Mouse (Mus musculus): ENCODE results near the gene 4930535I16Rik.

The 4930535I16Rik gene

DNA sequence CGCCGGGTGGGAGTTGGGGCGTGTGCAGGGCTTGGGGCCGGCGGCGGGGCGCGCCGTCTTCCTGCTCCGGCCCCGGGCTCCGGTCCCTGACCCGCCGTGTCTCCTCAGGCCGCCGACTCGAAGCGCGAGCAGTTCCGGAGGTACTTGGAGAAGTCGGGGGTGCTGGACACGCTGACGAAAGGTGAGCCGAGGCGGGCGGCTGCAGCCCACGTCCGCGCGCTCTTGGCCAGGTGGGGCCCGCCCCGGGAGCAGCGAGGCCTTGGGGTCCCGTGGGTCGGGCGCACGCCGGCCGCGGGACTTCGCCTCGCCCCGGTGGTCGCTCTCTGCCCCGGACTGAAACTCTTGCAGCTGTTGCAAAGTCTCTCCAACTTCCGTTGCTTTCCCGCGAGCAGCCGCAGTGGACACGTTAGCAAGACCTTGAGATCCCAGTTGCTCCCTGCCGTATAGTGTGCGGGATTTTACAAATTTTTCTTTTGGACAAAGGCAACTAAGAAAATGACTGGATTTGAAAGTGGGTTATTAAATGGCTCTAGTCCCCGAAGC is 12.6 kb downstream of the 4930535I16Rik start:
- DNase-seq (ENCODE audit: low read depth, low spot score) = no peak

DNA sequence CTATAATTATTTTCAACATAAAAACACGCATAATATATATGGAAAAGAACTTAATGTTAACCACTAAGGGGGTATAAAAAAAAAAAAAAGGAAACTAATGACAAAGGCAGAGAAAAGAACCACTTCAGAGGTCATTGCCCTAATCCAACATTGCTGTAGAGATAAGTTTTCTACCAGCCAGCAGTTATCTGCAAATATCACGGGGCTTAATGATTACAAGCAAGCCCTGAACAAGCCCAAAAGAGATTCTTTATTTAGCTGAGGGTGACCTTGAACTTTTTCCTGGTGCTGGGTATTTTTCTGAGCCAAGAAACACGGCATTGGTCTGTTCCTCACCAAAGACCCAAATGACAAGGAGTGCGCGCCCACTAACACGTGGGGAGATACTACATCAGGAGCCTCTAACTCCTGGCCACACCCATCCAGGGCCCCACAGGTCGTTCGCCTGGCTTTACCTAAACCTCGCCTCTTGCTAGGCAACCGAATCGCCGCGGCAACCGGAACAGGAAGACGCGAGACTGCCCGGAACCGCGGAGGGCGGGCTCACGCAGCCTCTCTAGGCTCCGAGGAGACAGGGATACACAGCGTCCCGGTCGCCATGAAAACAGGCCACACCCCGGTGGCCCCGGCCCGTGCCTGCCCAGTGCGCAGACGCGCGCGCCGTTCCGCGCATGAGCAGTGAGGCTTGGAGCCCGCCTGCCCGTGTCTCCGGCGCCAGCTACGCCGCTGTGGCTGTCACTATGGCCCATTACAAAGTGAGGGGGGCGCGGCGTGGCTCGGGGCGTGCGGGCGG is 13.3 kb downstream of the 4930535I16Rik start, which contains the start of gene Mycbp:
Gene Mycbp (plus strand): TSS at position 500 of the 793 bp plus-strand sequence.
- peak; percentile 92 for DNase-seq (ENCODE audit: low read depth, low spot score)

DNA sequence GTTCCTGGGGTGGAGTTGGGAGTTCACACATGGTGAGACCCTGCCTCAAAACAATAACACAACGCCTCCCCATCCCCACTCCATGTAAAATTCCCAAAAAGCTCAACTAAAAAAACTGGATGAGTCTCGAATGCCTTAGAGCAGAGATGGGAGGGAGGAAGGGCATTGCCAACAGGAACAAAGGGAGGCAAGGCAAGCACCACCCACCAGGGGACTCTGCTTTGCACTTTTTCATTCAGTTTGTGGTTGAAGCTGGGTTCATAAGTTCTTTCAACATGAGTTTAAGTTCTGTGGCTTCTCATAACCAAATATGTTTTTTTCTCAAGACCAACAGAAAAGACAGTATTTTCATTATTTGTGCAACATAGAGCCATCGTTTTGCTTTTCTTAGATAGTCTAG is 14.4 kb downstream of the 4930535I16Rik start:
- no peak for DNase-seq (ENCODE audit: low read depth, low spot score)

DNA sequence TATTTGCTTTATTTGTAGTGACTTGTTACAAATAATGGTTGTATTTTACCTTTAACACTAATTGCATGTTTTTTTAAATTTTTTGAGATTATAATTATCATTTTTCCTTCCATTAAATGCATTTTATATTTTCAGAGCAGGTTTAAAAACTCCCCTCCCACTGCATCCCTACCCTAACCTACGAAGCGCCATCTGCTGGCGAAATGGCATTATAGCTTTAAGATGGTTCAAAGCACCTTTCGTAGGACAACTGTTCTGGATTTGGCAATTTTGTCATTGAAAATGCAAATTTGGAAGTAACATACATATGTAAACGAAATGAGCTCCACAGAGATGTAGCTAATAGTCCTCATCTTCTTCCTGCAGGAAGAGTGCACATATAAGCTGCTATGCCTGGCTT is 19.1 kb downstream of the 4930535I16Rik start:
- DNase-seq (ENCODE audit: low read depth, low spot score) = peak; percentile 29

DNA sequence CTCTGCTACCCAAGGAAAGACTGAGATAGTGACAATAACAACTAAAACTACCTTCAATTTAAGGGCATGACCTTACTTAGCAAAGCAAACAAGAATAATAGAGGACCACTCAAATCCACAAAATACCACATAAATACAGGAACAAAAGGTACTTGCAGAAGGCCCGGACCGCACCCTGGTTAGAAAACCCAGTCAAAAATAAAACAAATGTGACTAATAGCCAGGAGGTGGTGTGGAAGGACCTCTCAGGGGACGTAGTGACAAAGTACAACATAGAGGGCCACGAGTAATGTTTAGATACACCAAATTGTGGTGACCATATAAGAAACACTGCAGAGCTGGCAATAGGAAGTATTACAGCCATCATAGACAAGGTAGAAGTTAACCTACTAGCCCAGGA is 23.5 kb downstream of the 4930535I16Rik start:
- DNase-seq (ENCODE audit: low read depth, low spot score) = no peak

DNA sequence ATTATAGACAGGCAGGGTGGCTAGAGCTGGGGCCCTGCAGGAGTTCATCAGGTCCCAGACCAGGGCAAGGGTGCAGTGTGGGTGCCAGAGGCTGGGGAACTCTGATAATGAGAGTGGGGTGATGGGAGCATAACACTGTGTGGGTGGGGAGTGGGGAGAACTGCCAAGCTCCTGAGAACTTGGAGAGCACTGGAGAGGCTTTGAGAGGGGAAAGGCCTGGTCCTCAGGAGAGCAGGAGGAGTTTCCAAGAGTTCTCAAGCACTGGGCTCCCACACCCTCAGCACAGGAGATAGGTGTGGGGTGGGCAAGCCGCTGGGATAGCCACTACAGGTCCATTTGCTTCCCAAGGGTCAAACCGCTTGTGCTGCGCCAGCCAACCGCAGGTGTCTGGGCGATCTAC is 24.1 kb downstream of the 4930535I16Rik start:
- DNase-seq (ENCODE audit: low read depth, low spot score) = no peak

Data from retina, adult 2 months (tissue).